Mouse (Mus musculus) CH12.LX (cell line): ENCODE data around the gene Gdf15. TPM values are rescaled to one million over a fixed set of nuclear protein-coding genes. Genes with fewer than 3 reads are reported as not detected.
"Not testable (repeated sequence)": the region's sequence is repeated elsewhere in the genome, so short reads cannot be mapped to it uniquely, and the experiment has no call there.

Experiments used
- DNase-seq: peaks from one replicate; pipeline ENCODE4 v3.0.0-alpha.2; 2013; ENCODE audit errors: extremely low read depth
- H3K27ac ChIP-seq: 2 replicates; pipeline ENCODE4 v1.5.1; 2012; ENCODE audit warnings: low read depth, mild to moderate bottlenecking, control low read depth, moderate library complexity; ENCODE audit not compliant: insufficient read depth
- H3K27me3 ChIP-seq: replicated peaks from 2 replicates; pipeline ENCODE3; 2012; ENCODE audit warnings: inconsistent platforms
- H3K36me3 ChIP-seq, 2 experiments: replicated peaks in 1 of 2; 2 replicates each; pipeline versions ENCODE3 to v1.6.1; 2012; ENCODE audit warnings: inconsistent platforms in 1 of 2, low read length in 1 of 2, mild to moderate bottlenecking in 1 of 2, mixed read lengths in 1 of 2, moderate library complexity in 1 of 2; ENCODE audit not compliant: control insufficient read depth in 1 of 2, insufficient read depth in 1 of 2
- H3K4me1 ChIP-seq, 2 experiments: 2 replicates each; pipeline ENCODE4 v1.6.1; 2012; ENCODE audit warnings: inconsistent platforms in 1 of 2, moderate library complexity in 1 of 2; ENCODE audit not compliant: insufficient read depth in 2 of 2, control insufficient read depth in 1 of 2
- H3K4me2 ChIP-seq: 2 replicates; pipeline ENCODE4 v1.6.1; 2012; ENCODE audit warnings: low read depth, mild to moderate bottlenecking, control low read depth; ENCODE audit not compliant: poor library complexity, insufficient read depth, severe bottlenecking
- H3K4me3 ChIP-seq, 3 experiments: fragments of 150-350 bp in 1 of 3; sonication (generic) in 1 of 3; replicated peaks in 1 of 3; 2 replicates each; pipeline versions ENCODE3 to v1.5.1; 2011 to 2012; ENCODE audit warnings: low read depth in 2 of 3, low read length in 2 of 3, mild to moderate bottlenecking in 2 of 3, moderate library complexity in 2 of 3, control low read depth in 1 of 3, improper control_type of control experiment in 1 of 3, inconsistent platforms in 1 of 3, mixed read lengths in 1 of 3; ENCODE audit not compliant: poor library complexity in 1 of 3
- H3K79me2 ChIP-seq: replicated peaks from 2 replicates; pipeline ENCODE4 v1.6.1; 2012; ENCODE audit warnings: mild to moderate bottlenecking, moderate library complexity; ENCODE audit not compliant: control insufficient read depth, poor library complexity, insufficient read depth, severe bottlenecking; ENCODE audit errors: extremely low read depth
- H3K9ac ChIP-seq: 2 replicates; pipeline ENCODE4 v1.6.1; 2012; ENCODE audit warnings: low read depth, mild to moderate bottlenecking, control low read depth, moderate library complexity; ENCODE audit not compliant: insufficient read depth
- H3K9me3 ChIP-seq: replicated peaks from 2 replicates; pipeline ENCODE3; 2012; ENCODE audit warnings: low read length, inconsistent platforms, mixed read lengths
- BHLHE40 ChIP-seq: IDR thresholded peaks from 2 replicates; pipeline ENCODE4 v1.6.1; 2011; ENCODE audit warnings: mild to moderate bottlenecking, low read depth, low read length, improper control_type of control experiment
- CTCF ChIP-seq, 2 experiments: IDR thresholded peaks in 1 of 2; conservative IDR thresholded peaks in 1 of 2; 2 replicates each; pipeline ENCODE4 v1.5.1; 2011 to 2012; ENCODE audit warnings: low read depth in 2 of 2, low read length in 2 of 2, improper control_type of control experiment in 1 of 2, inconsistent platforms in 1 of 2, mild to moderate bottlenecking in 1 of 2, moderate library complexity in 1 of 2
- E2F4 ChIP-seq: IDR thresholded peaks from 2 replicates; pipeline ENCODE4 v1.6.1; 2011; ENCODE audit warnings: low read depth, low read length, improper control_type of control experiment; ENCODE audit not compliant: insufficient replicate concordance
- ELF1 ChIP-seq: IDR thresholded peaks from 2 replicates; pipeline ENCODE4 v1.6.1; 2014; ENCODE audit warnings: low read depth, mild to moderate bottlenecking, inconsistent platforms, low read length, improper control_type of control experiment
- EP300 ChIP-seq: IDR thresholded peaks from 2 replicates; pipeline ENCODE4 v1.6.1; 2011; ENCODE audit warnings: low read length, improper control_type of control experiment
- IRF4 ChIP-seq: IDR thresholded peaks from 2 replicates; pipeline ENCODE4 v1.6.1; 2014; ENCODE audit warnings: low read depth, mild to moderate bottlenecking, inconsistent platforms, low read length, improper control_type of control experiment
- JUN ChIP-seq: IDR thresholded peaks from 2 replicates; pipeline ENCODE4 v1.6.1; 2011; ENCODE audit warnings: low read depth, mild to moderate bottlenecking, low read length, improper control_type of control experiment, moderate library complexity; ENCODE audit not compliant: insufficient read depth
- KAT2A ChIP-seq: IDR thresholded peaks from 2 replicates; pipeline ENCODE4 v1.6.1; 2012; ENCODE audit warnings: low read length, improper control_type of control experiment, inconsistent platforms; ENCODE audit not compliant: insufficient replicate concordance
- MYC ChIP-seq: IDR thresholded peaks from 2 replicates; pipeline ENCODE4 v1.6.1; 2011; ENCODE audit warnings: low read depth, mild to moderate bottlenecking, improper control_type of control experiment, low read length
- NELFE ChIP-seq: IDR thresholded peaks from 2 replicates; pipeline ENCODE4 v1.6.1; 2011; ENCODE audit warnings: low read depth, low read length, improper control_type of control experiment
- POLR2AphosphoS2 ChIP-seq: IDR thresholded peaks from 2 replicates; pipeline ENCODE4 v1.6.1; 2011; ENCODE audit warnings: low read depth, low read length, improper control_type of control experiment
- RAD21 ChIP-seq: IDR thresholded peaks from 2 replicates; pipeline ENCODE4 v1.6.1; 2011; ENCODE audit warnings: low read depth, mild to moderate bottlenecking, low read length, improper control_type of control experiment, moderate library complexity
- TCF12 ChIP-seq: IDR thresholded peaks from 2 replicates; pipeline ENCODE4 v1.6.1; 2014; ENCODE audit warnings: low read depth, mild to moderate bottlenecking, inconsistent platforms, low read length, improper control_type of control experiment
- USF1 ChIP-seq: IDR thresholded peaks from 2 replicates; pipeline ENCODE4 v1.6.1; 2014; ENCODE audit warnings: low read depth, mild to moderate bottlenecking, inconsistent platforms, low read length, improper control_type of control experiment
- ZKSCAN1 ChIP-seq: IDR thresholded peaks from 2 replicates; pipeline ENCODE4 v1.6.1; 2012; ENCODE audit warnings: low read depth, inconsistent platforms, low read length, improper control_type of control experiment, borderline replicate concordance
- ZNF384 ChIP-seq: IDR thresholded peaks from 2 replicates; pipeline ENCODE4 v1.6.1; 2012; ENCODE audit warnings: low read depth, low read length, improper control_type of control experiment, inconsistent platforms
- dilution Hi-C: fragments of 300-500 bp; cut with MboI; formaldehyde crosslinking; loops from 2 replicates; pipeline ENCODE4 v1.14.3; 2020; ENCODE audit warnings: low sequenced_read_pairs; ENCODE audit not compliant: extremely low pct_unique_long_range_greater_than_20kb, extremely low pct_ligation_motif_present
- in situ Hi-C: fragments of 300-500 bp; cut with MboI; formaldehyde crosslinking; loops from 3 replicates; pipeline ENCODE4 v1.14.3; 2019; ENCODE audit warnings: low sequenced_read_pairs, low pct_ligation_motif_present, low pct_unique_long_range_greater_than_20kb, mixed read lengths
- polyA plus RNA-seq: library from polyadenylated mRNA; unstranded; fragments of >175 nt; gene quantifications from 2 replicates; pipeline ENCODE4 v1.2.1, GENCODE M21; 2012; ENCODE audit warnings: low read depth; ENCODE audit not compliant: insufficient read length
- total RNA-seq, 2 experiments: library from RNA; depleted of rRNA; stranded (reverse); fragments of 300-350 nt in 1 of 2; fragments of >200 nt in 1 of 2; gene quantifications; 2 replicates each; pipeline ENCODE4 v1.2.3; 2012 to 2014

Gdf15 gene
- total and polyA plus RNA-seq, 3 experiments, result 0.16 to 0.21 TPM; not detected in 1

- Histone ChIP-seq H3K79me2 (peaks cover 2% of the 10 kb centered on the region; the same call in 1 of the 2 replicates), H3K4me3 (no peak overlapping the region), H3K9ac (no peak overlapping the region), H3K9me3 (peaks cover 3% of the 10 kb centered on the region), H3K4me2 (no peak overlapping the region), H3K36me3 (peaks cover 52 to 75% of the 10 kb centered on the region in 2 experiments), H3K27ac (no peak overlapping the region), H3K27me3 (no peaks in the 10 kb centered on the region), H3K4me1 (peaks cover 5 to 22% of the 10 kb centered on the region in 2 experiments)
- TF ChIP-seq BHLHE40, result no peak
- TF ChIP-seq ZNF384, result no peak
- no peak for TF ChIP-seq ELF1
- TF ChIP-seq IRF4, result no peak
- TF ChIP-seq CTCF (conservative IDR thresholded peaks at IDR 0.05 in 1 of 2, IDR thresholded peaks at IDR 0.05 in 1 of 2; ENCODE audit: low read depth in 2 of 2, low read length in 2 of 2), result no peak
- TF ChIP-seq RAD21, result no peak
- no peak for TF ChIP-seq KAT2A
- TF ChIP-seq ZKSCAN1, result no peak
- TF ChIP-seq NELFE, result no peak
- TF ChIP-seq JUN, result no peak
- TF ChIP-seq E2F4, result no peak
- no peak for TF ChIP-seq TCF12
- TF ChIP-seq EP300, result no peak
- dilution Hi-C loops (no loop called here), in situ Hi-C loops (no loop called here)
- DNase-seq, result no peak
Measured at GRCm38 (mm10) chr8:70593173-70593572, 39.1 kb downstream of the Gdf15 start.

- Histone ChIP-seq H3K9ac (no peak overlapping the region), H3K9me3 (no peaks in the 10 kb centered on the region), H3K4me1 (peaks cover 5 to 22% of the 10 kb centered on the region in 2 experiments), H3K4me3 (no peak overlapping the region)
- dilution Hi-C loops (no loop called here), in situ Hi-C loops (no loop called here)
- TF ChIP-seq E2F4 (no peak), MYC (no peak), USF1 (no peak), POLR2AphosphoS2 (no peak)
- TF ChIP-seq, all 38 proteins: peak for 0
- Histone ChIP-seq H3K27me3 (no peaks in the 10 kb centered on the region), H3K36me3 (peaks cover 45 to 67% of the 10 kb centered on the region in 2 experiments), H3K4me2 (no peak overlapping the region), H3K79me2 (peaks cover 2% of the 10 kb centered on the region; the same call in 1 of the 2 replicates), H3K27ac (no peak overlapping the region)
- no peak for DNase-seq
Measured at GRCm38 (mm10) chr8:70591569-70591968, 40.7 kb downstream of the Gdf15 start.

- peaks cover 65 to 82% of the 10 kb centered on the region in 2 experiments for H3K36me3 ChIP-seq
- H3K4me2 ChIP-seq, H3K4me1 ChIP-seq, H3K9ac ChIP-seq, H3K27me3 ChIP-seq, H3K79me2 ChIP-seq, H3K4me3 ChIP-seq, H3K27ac ChIP-seq, DNase-seq, H3K9me3 ChIP-seq, dilution Hi-C loops, in situ Hi-C loops: not testable (repeated sequence)
Measured at GRCm38 (mm10) chr8:70587955-70588354, 44.3 kb downstream of the Gdf15 start.
